Mouse (Mus musculus): Measurements from ENCODE around the gene Lhx8.

Gene Lhx8

DNA sequence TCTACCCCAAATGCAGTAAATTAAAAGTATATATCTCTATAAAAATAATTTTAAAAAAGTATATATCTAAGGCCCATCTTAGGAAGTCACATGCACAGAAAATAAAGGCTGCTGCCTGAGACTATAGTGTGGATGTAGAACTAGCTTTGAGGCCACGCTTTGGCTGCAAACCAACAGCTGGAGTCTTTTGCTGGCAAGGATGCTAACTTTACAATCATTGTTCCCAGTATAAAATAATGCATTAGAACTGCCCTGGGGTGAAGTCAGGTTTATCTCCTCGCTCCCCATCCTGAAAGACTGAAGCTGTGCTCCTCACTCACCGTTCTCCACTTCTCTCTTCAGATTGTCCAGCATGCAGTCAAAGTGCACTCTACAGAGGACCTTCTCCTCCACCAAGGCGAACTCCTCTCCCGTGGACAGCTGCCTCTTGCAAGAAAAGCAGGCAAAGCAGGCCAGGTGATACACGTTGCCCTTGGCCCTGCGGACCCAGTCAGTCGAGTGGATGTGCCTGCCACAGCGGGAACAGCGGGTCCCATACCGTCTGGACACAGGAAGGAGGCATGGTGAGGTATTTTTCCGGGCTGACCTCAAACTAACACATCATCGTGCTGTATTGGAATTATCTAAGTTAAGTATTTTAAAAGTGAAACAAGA lies 8.4 kb downstream of the Lhx8 start:
- no peak for DNase-seq

- no peak for DNase-seq
Measured at GRCm38 (mm10) chr3:154317651-154318248, 12.7 kb downstream of the Lhx8 start.

GRCm38 (mm10) chr3:154305163-154305884 lies 25.1 kb downstream of the Lhx8 start:
- DNase-seq, result no peak

- DNase-seq, result no peak
Measured at GRCm38 (mm10) chr3:154301102-154301501, 29.4 kb downstream of the Lhx8 start.

DNA sequence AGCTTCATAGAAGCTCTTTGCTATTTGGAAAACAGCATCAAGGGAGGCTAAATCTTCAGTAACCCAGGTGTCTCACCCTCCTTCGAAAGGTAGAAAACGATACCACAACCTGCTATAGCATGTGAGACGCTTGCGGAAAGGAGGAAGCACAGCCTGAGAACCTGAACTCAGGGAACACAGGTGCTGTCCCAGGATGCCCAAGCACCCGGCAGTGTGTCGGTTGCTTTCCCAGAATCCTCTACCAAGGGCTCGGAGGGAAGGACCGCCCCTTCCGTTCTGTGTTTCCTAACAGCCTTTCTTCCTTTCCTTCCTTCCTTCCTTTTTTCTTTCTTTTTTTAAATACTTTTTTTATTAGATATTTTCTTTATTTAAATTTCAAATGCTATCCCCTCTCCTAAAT lies 30.5 kb downstream of the Lhx8 start:
- no peak for DNase-seq

GRCm38 (mm10) chr3:154298490-154298889 lies 32.0 kb downstream of the Lhx8 start:
- DNase-seq, result no peak

DNA sequence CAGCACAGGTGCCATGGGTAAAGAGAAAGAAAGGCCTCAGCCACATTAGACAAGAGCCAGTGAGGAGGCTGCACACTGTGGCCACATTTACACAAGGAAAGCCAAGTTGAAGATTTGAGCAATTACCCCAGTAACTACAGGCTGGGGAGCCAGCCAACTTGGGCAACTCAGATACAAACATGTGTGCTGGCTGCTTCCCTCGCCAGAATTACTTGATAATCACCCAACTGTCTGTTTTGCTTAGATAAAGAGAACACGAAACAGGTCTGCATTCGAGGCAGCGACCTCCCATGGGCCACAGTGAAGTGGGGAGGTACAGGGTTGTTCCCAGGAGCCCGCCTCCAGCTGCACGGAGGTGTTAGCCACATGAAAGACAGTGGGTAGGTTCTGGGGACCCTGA lies 33.0 kb downstream of the Lhx8 start:
- no peak for DNase-seq

DNA sequence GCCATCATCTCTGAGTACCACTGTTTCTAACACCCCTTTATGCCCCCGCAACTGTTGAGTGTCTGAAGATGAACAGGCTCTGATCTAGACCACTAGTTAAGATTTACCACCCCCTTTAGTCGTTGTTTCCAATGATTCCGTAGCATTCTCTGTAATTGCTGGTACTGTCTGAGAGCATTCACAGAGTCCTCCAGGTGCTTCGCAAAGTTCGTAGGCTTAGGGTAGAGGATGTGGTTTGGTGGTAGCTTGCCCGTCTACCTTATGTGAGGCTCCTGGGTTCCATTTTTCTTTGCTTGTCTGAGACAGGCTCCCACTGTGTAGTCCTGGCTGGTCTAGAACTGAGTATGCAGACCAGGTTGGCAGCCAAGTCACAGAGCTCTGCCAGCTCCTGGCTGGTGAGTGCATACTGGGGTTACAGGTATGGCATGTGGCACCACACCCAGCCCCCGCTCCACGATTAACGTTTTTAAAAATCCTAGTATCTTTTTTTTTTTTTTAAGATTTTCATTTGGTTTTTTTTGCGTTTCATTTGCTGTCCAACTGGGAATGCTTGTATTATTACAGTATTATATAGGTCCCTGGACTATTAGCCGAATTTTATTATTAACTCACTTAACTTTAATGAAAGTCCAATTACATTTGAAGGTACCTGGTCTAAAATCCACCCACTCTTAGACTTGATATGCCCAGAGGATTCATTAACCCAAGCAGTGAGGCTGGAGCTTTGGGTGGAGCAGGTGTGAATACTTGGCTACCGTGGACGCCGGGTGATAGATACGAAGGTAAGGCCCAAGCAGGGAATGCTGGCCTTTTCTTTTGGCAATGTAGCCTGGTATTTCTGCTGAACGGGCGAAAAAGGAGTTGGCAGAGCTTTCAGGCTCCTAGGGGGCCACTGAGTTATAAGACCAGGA lies 35.3 kb downstream of the Lhx8 start:
- no peak for DNase-seq

- no peak for DNase-seq
Measured at GRCm38 (mm10) chr3:154293839-154294490, 36.5 kb downstream of the Lhx8 start.

GRCm38 (mm10) chr3:154292126-154292525 lies 38.3 kb downstream of the Lhx8 start:
- no peak for DNase-seq

GRCm38 (mm10) chr3:154290351-154290750 lies 40.1 kb downstream of the Lhx8 start:
- DNase-seq, result no peak

- DNase-seq, result no peak
Measured at GRCm38 (mm10) chr3:154288429-154289069, 41.9 kb downstream of the Lhx8 start.

DNA sequence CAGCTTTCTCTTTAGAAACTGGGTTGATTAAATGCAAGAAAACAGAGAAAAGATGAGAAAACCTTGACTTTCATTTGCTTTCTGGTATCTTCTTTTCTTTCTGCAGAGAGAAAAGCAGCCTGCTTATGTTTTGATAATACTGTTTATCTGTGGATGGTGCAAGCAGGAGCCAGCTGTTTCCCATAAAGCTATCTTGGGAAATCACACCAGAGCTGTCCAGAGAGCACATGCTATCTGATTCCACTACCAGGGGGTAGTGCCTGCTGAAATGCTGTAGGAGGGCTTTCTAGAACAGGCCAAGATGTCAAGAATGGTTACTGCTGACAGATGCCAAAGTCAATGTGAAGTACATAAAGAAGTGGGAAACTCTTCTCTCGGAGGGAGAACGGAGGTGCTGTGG lies 43.2 kb downstream of the Lhx8 start:
- no peak for DNase-seq

- DNase-seq, result no peak
Measured at GRCm38 (mm10) chr3:154285351-154285750, 45.1 kb downstream of the Lhx8 start.

DNA sequence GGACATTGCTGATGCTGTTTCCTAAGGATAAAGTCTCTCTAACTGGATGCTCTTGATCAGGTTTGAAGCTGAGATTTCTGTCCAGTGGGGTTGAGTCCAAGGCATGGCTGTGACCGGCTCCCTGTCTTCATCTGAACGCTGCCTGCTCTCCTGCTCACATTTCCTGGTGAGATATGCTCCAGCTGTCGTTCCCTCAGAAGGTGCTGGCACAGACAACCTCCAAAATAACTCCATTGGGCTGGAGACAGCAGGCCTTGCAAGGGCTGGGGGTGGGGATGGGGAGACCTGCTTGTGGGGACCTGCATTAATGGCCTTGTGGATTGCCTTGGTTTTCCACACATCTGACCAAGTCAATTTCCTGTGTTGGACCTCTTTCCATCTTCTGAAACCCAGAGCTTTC lies 46.2 kb downstream of the Lhx8 start:
- no peak for DNase-seq

DNA sequence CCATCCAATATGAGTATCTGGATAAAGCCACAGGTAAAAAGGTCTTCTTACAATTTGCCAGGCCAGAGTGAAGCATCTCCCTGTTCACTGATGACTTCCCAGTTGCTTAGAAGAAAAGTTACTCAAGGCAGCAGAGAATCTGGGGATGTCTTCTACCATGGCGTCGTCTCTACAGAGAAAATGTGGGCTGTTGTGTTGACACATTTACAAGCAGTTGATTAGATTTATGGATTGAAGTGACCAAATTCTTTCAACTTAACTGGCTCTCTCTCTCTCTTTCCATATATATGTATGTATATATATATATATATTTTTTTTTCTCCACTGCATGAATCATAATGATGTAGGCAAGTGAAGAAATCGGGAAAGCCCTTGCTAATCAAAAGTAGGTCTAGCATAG lies 55.8 kb downstream of the Lhx8 start:
- DNase-seq, result no peak

DNA sequence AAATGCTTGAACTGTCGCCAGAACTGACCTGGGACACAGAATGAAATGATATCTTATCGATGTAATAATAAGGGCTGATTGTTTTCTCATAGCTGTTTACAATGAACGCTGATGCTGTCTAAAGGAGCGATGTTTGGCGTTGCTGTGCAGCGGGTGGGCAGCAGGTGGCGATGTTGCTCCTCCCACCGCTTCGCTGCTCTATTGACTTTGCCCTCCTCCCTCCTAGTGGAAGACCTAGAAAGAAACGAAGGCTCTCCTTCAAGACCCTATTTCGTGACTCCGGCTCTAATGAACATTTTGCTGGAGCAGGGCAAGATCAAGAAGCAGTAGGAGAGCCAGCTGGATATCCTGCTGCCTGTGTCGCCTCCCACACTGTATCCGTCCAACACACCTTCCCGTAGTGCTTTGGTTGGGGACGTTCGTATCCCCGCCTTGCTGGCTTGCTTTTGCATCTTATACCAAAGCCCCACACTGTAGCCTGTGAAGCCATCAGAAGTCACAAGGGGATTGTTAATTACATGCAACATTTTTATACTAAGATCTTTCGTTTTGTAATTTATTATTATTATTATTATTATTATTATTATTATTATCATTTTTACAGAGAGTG lies 60.6 kb downstream of the Lhx8 start:
- DNase-seq, result peak; percentile 63 to 74

DNA sequence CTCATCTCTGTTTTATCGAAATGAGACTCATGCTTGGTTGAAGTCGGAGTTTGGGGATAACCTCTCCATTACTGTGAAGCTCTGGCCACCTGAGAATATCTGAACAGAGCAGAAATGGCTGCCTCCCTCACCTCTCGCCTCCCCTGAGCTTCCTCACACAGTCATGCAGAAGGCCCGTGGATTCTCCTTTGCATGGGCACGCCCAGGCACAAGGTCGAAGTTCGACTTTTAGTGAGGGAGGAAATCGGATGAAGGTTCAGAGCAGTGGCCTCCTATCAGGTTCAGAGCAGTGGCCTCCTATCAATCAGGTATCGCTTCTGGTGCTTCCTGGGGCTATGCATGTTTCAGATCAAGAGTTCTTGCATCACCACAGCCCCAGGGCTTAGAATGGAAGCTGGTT lies 62.1 kb downstream of the Lhx8 start:
- DNase-seq, result no peak

- no peak for DNase-seq
Measured at GRCm38 (mm10) chr3:154257312-154257711, 73.1 kb downstream of the Lhx8 start.
